Mouse (Mus musculus) Muller cell, postnatal 12 days (primary cell): ENCODE measurements around the gene B9d1.

Experiments
- DNase-seq: peaks from one replicate; pipeline ENCODE4 v3.0.0-alpha.2; 2015; ENCODE audit errors: inconsistent ontology term

The B9d1 gene

GRCm38 (mm10) chr11:61489085-61489484, 15.9 kb upstream of the B9d1 start:
- DNase-seq = no peak

GRCm38 (mm10) chr11:61489874-61490273, 15.1 kb upstream of the B9d1 start:
- no peak for DNase-seq

GRCm38 (mm10) chr11:61490944-61491520, 13.9 kb upstream of the B9d1 start:
- no peak for DNase-seq

GRCm38 (mm10) chr11:61492749-61493401, 12.1 kb upstream of the B9d1 start:
- DNase-seq = no peak

GRCm38 (mm10) chr11:61493525-61494128, 11.3 kb upstream of the B9d1 start:
- DNase-seq = no peak

GRCm38 (mm10) chr11:61494129-61494997, 10.6 kb upstream of the B9d1 start, which contains the start of gene Mapk7:
Gene Mapk7, minus strand, starts transcription at chr11:61494406.
- peak; percentile 100 for DNase-seq

- DNase-seq = no peak
Measured at GRCm38 (mm10) chr11:61495528-61495927, 9.4 kb upstream of the B9d1 start.

GRCm38 (mm10) chr11:61497490-61497889, 7.5 kb upstream of the B9d1 start:
- no peak for DNase-seq

GRCm38 (mm10) chr11:61498736-61499504, 6.0 kb upstream of the B9d1 start:
- no peak for DNase-seq

- no peak for DNase-seq
Measured at GRCm38 (mm10) chr11:61503933-61504332, 1.0 kb upstream of the B9d1 start.

- DNase-seq = peak; percentile 15
Measured at GRCm38 (mm10) chr11:61514953-61515352, 10.0 kb downstream of the B9d1 start.

GRCm38 (mm10) chr11:61517971-61518370, 13.0 kb downstream of the B9d1 start:
- no peak for DNase-seq

- DNase-seq = no peak
Measured at GRCm38 (mm10) chr11:61518871-61519270, 13.9 kb downstream of the B9d1 start.

GRCm38 (mm10) chr11:61519484-61520107, 14.7 kb downstream of the B9d1 start:
- no peak for DNase-seq

- peak; percentile 60 for DNase-seq
Measured at GRCm38 (mm10) chr11:61526872-61527271, 21.9 kb downstream of the B9d1 start.

- no peak for DNase-seq
Measured at GRCm38 (mm10) chr11:61529268-61529713, 24.3 kb downstream of the B9d1 start.

GRCm38 (mm10) chr11:61532820-61533219, 27.9 kb downstream of the B9d1 start:
- DNase-seq = no peak

GRCm38 (mm10) chr11:61533571-61533970, 28.6 kb downstream of the B9d1 start:
- DNase-seq = peak; percentile 31

- DNase-seq = no peak
Measured at GRCm38 (mm10) chr11:61535530-61535929, 30.6 kb downstream of the B9d1 start.

- no peak for DNase-seq
Measured at GRCm38 (mm10) chr11:61536952-61537351, 32.0 kb downstream of the B9d1 start.

- no peak for DNase-seq
Measured at GRCm38 (mm10) chr11:61537362-61537761, 32.4 kb downstream of the B9d1 start.
